Mouse (Mus musculus) mesoderm, embryonic 11.5 days (tissue): ENCODE measurements around the gene Gm49355.

Experiments used
- DNase-seq: peaks from one replicate; pipeline ENCODE4 v3.0.0-alpha.2; 2012; ENCODE audit warnings: low read depth, low spot score

Gene Gm49355

DNA sequence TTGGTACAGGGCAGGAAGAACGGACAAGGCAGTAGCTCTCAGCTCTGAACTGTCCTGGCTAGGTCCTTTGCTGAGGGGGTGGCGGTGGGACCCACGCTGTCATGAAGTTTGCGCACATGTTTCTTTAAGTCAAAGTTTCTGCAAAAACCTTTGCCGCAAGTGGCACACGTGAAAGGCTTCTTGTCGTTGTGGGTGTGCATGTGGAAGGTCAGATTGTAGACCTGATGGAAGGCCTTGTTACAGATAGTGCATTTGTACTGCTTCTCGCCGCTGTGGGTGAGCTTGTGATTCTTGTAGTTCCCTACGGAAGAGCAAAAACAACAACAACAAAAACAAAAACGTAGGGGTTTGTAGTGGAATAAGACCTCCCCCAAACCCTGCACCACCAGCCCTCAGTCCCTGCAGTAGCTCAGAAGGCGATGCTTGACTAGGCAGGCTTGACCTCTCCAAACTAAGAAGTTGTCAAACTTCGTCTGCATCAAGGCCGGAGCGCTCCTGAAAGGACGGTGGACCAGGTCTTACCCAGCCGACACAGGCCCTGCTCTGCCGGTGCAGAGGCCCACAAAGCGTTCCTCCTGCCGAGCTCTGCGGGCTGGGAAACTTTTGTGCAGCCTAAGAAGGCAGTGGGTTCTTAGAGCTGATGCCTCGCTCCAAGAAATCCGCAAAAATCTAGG is 58.8 kb downstream of the Gm49355 start:
- peak; percentile 16 for DNase-seq

DNA sequence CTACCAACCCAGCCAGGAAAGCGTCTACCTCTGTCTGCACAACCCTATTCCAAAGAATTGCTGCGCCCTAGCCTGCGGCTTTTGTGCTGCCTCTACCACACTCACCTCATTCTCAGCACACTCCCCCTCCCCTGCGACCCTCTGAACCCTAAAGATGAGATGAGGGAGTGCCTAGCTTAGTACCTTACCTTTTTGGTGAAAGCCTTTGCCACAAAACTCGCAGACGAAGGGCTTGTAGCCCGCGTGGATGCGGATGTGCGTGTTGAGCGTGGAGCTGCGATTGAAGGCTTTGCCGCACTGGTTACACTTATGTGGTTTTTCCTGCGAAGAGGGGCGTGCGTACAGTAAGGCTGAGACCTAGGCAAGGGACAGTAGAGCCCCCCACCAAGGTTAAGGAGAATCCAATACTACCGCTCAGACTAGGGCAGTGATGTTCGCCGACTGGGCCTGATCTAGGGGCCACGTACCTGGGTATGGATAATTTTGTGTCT is 59.7 kb downstream of the Gm49355 start:
- DNase-seq = peak; percentile 10

DNA sequence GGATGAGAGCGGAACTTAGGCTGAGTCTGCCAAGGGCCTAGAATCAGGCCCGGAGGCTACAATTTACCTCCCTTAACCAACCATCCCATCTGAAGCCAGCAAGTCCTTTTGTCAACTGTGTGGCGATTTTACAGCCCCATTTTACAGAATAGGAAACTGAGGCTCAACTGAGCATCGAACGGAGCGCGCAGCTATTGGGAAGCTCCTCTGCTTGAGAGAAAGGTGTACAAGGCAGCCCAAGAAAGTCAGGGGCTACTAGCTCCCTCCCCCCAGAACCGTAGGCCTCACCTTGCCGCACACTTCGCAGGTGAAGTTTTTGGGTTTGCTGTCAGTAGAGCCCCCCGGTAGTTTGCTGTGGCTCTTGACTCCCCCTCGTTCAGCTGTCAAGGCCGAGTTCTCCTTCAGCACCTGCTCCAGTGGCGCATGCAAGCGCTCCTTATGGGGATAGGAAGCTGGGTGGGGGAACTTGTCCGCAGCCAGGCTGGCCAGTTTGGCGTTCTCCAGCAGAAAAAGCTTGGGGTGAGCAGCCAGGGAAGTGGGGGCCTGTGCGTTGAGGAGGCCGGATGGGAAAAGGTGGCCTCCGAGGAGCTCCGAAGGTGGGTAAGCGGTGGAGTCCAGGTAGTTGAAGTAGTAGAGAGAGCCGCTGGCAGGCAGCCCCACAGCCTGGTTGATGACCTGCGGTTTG is 60.4 kb downstream of the Gm49355 start:
- peak; percentile 9 for DNase-seq

DNA sequence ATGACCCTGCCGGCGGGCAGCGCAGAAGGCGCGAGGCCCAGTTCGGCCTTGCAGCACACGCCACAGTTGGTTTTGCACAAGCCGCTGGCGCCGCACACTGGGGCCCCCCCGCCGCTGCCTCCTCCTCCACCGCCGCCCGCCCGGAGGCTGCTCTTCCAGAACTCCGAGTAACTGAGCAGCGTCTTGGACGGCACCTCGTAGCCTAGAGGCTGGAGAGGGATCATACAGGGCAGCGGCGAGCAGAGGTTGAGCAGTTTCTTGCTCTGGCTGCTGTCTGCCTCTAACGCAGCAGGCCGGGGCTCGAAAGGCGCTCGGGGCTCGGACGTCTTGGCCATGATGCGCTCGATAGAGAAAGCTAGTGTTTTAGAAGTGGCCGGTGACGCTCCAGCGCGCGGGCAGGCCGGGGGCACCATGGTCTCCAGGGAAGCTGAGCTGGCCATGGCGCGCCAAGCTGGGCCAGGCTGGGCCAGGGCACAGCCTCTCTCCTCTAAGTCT is 61.0 kb downstream of the Gm49355 start:
- DNase-seq = peak; percentile 23

DNA sequence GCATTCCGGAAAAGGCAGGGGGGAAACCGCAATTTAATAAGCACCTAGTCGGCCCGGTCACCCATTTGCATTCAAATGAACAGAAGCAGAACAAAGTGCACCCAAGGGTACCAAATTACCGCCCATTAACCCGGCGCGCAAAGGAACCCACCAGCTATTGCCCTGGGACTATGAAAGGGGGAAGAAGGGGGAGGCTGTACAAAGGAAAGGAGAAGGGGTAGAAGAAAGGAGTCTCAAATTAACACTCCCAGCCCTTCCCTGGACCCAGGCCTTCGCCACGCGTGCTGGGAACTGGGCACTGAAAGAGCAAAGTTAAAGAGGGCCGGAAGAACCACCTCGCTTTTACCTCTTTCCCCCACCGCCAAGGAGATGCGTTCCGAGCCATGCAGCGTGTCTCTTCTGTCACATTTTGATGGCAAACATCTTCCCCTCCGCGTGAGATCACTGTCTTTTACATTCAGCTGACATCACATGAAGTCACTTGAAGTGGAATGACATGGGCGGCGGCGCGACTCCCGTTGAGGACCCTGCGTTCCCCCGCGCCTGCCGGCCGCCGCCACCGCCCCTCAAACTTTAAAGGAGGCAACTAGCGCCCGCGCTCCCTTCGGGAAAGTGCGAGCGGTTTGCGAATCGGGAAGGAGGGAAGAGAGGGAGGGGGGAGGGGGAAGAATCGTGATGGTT is 61.6 kb downstream of the Gm49355 start:
- peak; percentile 14 for DNase-seq

DNA sequence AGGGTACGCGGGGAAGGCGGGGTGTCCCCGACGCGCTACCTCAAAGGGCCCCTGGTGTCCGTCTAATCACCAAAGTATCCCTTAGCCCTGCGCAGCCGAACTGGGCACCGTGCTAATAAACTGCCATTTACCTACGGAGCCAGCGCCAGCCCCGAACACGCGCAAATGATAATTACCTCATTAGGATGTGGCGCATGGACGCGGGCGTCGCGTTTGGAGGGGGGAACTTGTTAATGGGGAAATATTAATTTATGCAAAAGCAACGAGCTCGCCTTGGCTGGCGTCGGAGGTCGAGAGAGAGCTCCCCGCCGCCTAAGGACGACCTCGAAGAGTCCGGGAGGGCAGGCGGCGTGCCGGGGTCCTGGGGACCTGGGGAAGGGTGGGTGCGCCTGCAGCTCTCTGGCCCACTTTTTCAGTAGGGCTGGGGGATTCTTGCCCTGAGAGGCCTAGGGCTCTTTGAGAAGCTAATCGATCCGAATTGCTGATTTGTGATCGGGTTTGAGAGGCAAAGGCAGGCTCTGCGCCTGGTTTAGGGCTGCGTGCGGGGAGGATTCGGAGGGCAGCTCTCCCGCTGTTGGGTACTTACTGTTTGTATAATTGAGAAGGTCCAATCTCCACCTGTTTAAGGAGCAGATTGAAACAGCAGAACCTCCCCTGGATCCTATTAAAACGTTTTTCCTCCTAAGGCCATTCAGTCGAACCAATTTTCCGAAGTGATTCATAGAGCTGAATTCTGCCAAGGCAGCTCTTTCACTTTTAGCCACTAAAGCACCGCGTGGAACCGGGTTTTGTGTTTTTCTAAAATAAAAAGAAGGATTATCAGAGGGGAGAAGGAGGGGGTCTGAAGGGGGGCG is 62.5 kb downstream of the Gm49355 start:
- DNase-seq = peak; percentile 18

DNA sequence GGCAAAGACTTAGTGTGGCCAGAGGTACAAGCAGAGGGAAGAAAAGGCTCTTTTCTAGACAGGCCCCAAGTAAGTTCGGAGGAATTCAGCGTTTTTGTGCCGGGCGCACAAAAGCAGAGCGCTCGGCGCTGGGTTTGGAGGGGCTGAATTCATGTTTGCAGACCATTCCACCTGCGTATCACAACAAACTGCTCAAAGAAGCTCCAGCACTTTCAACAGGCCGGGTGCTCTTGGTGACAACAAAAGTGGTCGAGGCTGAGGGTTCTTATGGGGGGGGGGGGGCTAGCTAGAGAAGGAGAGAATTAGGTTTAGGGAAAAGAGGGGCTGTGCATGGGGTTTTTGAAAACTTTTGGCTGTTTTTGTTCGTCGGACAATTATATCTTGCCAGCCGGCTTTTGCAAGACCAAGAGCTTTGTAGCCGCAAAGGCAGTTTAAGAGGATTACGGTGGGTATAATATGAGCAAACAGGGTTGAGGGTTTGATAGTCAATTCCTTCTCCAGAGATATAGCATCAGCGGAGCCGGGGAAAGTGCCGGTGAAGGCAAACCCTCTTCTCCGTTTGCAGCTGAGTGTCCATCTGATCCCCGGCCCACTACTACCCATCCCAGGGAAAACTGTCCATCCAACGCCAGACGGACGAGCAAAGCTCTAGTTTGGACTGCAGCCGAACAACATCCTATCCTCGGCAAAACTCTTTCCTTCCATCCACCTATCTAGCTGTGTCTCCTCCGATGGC is 63.3 kb downstream of the Gm49355 start:
- peak; percentile 21 for DNase-seq

DNA sequence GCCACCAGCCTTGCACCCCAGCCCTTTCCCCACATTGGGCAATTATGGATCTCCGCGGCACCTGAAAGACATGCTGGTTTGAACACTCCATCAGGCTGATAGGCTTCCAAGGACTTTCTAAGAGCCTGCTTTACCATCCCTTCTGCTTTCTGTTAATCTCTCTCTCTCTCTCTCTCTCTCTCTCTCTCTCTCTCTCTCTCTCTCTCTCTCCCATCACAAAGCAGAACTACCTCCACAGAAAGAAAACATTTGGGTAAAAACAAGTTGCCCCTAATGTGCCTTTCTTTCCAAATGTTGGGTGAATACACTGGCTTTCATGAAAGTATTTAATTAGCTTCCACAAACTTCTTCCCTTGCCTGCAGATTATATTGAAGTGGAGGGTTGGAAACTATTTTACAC is 64.3 kb downstream of the Gm49355 start, which contains the start of gene Fezf2:
Gene Fezf2, minus strand, starts transcription at position 101 of the 400 bp plus-strand sequence.
- no peak for DNase-seq

DNA sequence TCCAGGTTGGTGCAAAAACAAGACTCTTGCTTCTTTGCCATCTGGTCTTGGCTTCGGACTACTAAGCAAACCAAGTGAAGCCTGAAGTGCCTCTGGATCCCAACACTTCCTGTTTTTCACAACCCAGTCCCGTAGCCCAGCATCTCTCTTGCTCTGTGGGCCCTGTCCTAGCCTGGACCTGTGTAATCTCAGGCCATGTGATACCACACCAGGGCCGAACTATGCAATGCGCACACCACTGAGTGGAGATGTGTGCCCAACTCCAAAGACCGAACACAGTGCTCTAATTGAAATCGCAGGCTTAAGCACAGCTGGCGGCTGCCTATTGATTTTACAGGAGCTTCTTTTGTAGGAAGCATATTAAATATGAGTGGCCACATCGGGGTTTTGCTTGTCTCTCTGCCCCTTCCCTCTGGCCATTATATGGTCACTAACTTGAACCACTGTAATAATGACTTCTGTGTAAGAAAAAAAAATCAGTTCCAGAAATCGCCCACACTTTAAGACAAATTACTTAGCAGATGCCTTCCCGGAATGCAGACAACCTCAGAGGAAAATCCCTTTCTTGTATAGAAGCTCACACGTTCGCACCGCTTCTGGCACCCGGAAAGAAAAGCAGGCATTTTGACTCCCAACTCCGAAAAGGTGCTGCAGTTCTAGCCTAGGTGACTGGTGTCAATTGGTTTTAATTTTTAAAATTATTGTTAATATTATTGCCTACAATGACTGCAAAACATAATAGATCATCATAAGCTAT is 65.7 kb downstream of the Gm49355 start:
- DNase-seq = peak; percentile 18

DNA sequence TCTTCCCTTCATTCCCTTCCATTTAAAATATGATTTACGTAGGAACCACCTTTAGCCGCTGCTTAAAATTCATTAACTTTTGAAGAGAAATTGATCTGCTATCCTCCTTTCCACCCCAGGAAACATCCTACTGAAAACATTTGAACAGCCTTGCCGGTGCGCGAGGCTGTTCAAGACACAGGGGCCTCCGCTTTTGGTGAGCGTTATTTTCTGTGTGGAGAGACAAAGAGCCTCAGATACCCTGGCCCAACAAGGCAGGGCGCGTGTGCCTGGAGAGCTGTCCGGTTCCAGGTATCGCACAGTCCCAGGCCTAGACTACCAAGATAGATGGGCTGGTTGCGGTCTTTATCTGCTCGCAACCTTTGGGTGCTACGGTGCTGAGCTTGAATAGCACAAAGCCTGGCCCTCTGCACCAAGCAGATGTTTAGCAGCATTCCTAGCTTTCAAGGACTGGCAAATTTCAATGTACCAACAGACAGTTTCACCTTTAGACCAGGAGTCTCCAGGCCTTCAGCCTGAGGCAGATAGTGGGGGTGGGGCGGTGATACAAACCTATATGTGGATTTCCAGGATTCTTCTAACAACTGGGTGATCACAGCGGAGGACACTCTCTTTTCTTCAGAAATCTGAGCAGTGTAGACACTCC is 66.6 kb downstream of the Gm49355 start:
- DNase-seq = peak; percentile 14
